Mouse (Mus musculus): ENCODE results near the gene Fam170b. TPM values are rescaled to one million over a fixed set of nuclear protein-coding genes. Genes with fewer than 3 reads are reported as not detected.

The Fam170b gene
- polyA plus RNA-seq, 1 experiment from 2014 or later = not detected

DNA sequence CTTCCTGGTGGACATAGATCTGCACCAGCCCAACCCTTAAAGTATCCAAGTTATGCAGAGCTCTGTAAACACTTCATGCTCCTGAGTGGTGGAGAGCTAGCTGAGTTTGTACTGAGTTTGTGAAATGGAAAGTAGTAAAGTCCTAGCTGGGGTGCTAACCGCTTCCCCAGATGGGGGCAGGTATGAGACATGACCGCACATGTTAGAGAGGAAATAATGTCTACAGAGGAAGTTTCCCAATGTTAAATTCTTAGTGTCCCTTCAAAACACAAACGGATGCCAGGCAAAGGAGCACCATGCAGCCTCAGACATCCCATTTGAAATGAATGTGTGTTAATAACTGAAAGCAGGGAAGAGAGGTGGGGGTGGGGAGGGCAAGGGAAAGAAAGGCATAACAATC is 9.9 kb upstream of the Fam170b start:
- no peak overlapping the region for H3K4me3 ChIP-seq (ENCODE audit: low read depth, low read length)
- no peak overlapping the region for H3K9ac ChIP-seq (ENCODE audit: low read length)
- H3K36me3 ChIP-seq (ENCODE audit: control insufficient read depth, insufficient read depth, low read length) = no peaks in the 10 kb centered on the region
- WGBS = 88% methylated on average over 3 of the region's 3 CpGs
- ATAC-seq (ENCODE audit: insufficient number of reproducible peaks, low FRiP score, low TSS enrichment, low read depth) (no peak), DNase-seq (ENCODE audit: low spot score) (no peak)
- peaks cover 18% of the 10 kb centered on the region for H3K4me1 ChIP-seq (ENCODE audit: control insufficient read depth, insufficient read depth, low read length)
- H3K27me3 ChIP-seq (ENCODE audit: control insufficient read depth, insufficient read depth, low read length) = no peaks in the 10 kb centered on the region
- no peak overlapping the region for H3K4me2 ChIP-seq (ENCODE audit: low read depth, severe bottlenecking)
- no peak overlapping the region for H3K27ac ChIP-seq (replicated peaks; ENCODE audit: low read depth, low read length)
- H3K9me3 ChIP-seq (ENCODE audit: control insufficient read depth, low read length) = no peaks in the 10 kb centered on the region

DNA sequence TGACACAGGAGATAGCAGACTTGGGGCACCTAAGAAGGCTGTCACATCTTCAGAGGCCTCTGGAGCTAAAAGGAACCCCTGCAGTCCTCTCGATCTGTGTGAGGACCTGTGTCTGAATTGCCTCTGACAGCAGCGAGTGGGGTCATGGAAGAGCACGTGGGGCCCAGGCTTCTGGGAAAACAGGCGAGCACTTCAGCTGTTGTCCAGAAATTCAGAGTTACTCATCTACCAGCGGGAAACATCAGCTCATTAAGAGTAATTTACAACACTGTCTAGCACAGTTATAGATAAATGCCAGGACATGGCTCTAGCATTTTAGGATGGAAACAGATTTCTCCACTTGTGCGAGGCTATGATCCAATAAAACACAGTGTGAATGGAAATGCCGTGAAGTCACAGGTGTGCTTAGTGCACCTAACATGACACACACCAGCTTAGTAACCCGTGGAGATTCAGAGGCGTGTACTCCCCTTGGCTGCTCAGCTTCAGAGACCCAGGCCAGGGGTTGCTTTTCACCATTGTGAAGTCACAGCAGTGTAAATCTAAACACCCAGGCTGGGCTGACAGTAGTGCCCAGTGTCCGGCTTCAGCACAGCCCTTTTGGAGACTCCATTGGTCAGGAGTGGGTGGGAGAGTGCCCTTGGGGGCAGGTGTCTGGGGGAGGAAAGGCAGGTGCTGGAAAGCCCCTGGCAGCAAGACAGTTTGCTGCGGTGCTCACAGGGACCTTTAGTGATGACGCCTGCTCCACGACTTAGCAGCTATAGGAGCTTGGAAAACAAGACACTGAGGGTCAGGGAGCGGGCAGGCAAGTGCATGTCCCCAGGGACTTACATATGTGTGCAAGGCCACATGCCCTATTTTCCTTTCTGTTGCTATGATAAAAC is 9.3 kb upstream of the Fam170b start:
- ATAC-seq (ENCODE audit: insufficient number of reproducible peaks, low FRiP score, low TSS enrichment, low read depth) (no peak), DNase-seq (ENCODE audit: low spot score) (no peak)

DNA sequence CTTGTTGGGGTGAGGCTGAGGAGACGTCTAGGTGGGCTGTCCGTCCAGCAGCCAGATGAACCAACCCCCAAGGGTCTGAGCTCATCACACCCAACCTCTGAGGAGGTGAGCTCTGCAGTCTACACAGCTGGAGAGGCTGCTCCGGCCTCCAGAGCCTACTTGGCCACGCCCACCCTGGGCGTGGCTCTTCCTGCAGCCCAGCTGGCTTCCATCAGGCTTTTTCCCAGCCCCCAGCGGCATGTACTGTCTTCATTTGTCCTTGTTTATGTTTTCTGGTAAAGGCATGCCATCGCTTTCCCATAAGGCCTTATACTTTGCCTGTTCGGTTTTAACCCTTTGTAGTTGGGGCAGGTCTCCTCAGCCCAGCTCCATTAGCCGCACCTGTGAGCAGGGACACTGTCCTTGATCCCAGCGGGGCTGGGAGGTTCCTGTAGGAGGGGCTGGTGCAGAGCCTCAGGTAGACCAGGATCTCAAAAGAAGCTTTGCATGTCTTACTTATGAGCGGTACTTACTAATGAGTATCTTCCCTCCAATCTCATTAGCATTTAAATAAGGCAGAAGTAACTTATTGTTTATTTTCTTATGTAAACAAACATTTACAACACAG is 8.2 kb upstream of the Fam170b start:
- no peak overlapping the region for H3K4me3 ChIP-seq (ENCODE audit: low read depth, low read length)
- H3K27ac ChIP-seq (replicated peaks; ENCODE audit: low read depth, low read length) = no peak overlapping the region

More for the DNA sequence above, 9.3 kb upstream of the Fam170b start:
- 49% methylated on average over 14 of the region's 14 CpGs for WGBS
- Histone ChIP-seq H3K4me3 (ENCODE audit: low read depth, low read length) (no peak overlapping the region), H3K27me3 (ENCODE audit: control insufficient read depth, insufficient read depth, low read length) (no peaks in the 10 kb centered on the region), H3K27ac (replicated peaks; ENCODE audit: low read depth, low read length) (no peak overlapping the region), H3K36me3 (ENCODE audit: control insufficient read depth, insufficient read depth, low read length) (no peaks in the 10 kb centered on the region), H3K9me3 (ENCODE audit: control insufficient read depth, low read length) (no peaks in the 10 kb centered on the region), H3K4me2 (ENCODE audit: low read depth, severe bottlenecking) (no peak overlapping the region), H3K4me1 (ENCODE audit: control insufficient read depth, insufficient read depth, low read length) (peaks cover 18% of the 10 kb centered on the region), H3K9ac (ENCODE audit: low read length) (no peak overlapping the region)

DNA sequence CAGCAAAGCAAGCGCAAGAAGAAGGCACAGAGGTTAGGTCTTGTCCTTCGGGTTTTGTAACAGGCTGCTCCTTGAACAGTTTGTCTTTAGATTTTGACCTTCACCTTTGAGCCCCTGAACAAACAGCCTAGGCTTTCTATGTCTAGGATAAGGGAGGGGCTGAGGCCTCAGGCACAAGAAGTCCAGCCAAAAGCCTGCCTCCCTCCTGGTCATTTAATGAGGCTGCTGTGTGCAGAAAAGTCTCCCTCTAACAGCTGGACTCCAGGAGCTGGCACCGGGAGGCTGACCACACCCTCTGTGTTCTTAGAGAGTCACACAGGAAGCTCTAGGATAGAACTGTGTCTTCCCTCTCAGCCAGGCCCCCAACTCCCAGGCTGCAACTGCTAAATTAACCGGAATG is 6.6 kb upstream of the Fam170b start:
- Histone ChIP-seq H3K4me1 (ENCODE audit: control insufficient read depth, insufficient read depth, low read length) (peaks cover 18% of the 10 kb centered on the region), H3K4me3 (ENCODE audit: low read depth, low read length) (no peak overlapping the region), H3K27ac (replicated peaks; ENCODE audit: low read depth, low read length) (no peak overlapping the region), H3K27me3 (ENCODE audit: control insufficient read depth, insufficient read depth, low read length) (no peaks in the 10 kb centered on the region), H3K9me3 (ENCODE audit: control insufficient read depth, low read length) (no peaks in the 10 kb centered on the region), H3K4me2 (ENCODE audit: low read depth, severe bottlenecking) (no peak overlapping the region), H3K9ac (ENCODE audit: low read length) (no peak overlapping the region), H3K36me3 (ENCODE audit: control insufficient read depth, insufficient read depth, low read length) (no peaks in the 10 kb centered on the region)
- ATAC-seq (ENCODE audit: insufficient number of reproducible peaks, low FRiP score, low TSS enrichment, low read depth) (no peak), DNase-seq (ENCODE audit: low spot score) (no peak)
- WGBS = 61% methylated on average over 4 of the region's 4 CpGs

More for the DNA sequence above, 8.2 kb upstream of the Fam170b start:
- Histone ChIP-seq H3K36me3 (ENCODE audit: control insufficient read depth, insufficient read depth, low read length) (no peaks in the 10 kb centered on the region), H3K9ac (ENCODE audit: low read length) (no peak overlapping the region), H3K4me1 (ENCODE audit: control insufficient read depth, insufficient read depth, low read length) (peaks cover 18% of the 10 kb centered on the region), H3K9me3 (ENCODE audit: control insufficient read depth, low read length) (no peaks in the 10 kb centered on the region), H3K27me3 (ENCODE audit: control insufficient read depth, insufficient read depth, low read length) (no peaks in the 10 kb centered on the region), H3K4me2 (ENCODE audit: low read depth, severe bottlenecking) (peak overlapping the region; percentile 27; the same call in 1 of the 2 replicates)
- WGBS = 3% methylated on average over 11 of the region's 11 CpGs
- DNase-seq (ENCODE audit: low spot score) (peak; percentile 76), ATAC-seq (ENCODE audit: insufficient number of reproducible peaks, low FRiP score, low TSS enrichment, low read depth) (peak; percentile 79)

DNA sequence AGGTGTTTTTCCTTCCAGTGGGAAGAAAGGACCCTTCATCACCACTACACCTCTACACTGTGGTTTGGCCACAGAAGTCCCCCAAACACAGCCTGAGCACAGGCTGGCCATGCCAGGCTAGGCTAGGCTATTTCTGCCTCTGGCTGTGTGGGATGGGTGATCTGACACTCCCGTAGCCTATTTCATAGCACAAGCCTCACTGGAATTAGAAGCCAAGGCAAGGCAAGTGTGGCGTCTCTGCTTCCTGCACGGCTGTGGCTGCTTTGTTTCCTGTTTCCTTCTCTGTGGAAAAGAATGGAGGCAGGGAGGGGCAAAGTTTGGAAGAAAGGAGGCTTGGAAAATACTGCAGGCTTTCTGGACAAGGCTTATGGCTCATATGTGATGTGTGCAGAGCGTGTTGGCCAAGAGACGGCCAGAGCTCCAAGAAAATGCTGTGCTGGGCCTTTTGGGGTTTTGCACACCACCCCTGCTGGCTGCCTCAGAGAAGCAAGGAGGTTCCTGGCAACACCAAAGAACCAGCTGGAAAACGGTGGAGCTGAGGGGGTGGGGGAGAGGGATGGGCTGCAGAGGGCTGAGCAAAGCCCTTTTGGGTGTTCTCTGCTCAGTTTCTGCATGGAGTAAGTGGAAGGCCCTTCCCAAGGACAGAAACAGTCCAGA is 5.6 kb upstream of the Fam170b start:
- peaks cover 18% of the 10 kb centered on the region for H3K4me1 ChIP-seq (ENCODE audit: control insufficient read depth, insufficient read depth, low read length)
- 60% methylated on average over 6 of the region's 6 CpGs for WGBS
- ATAC-seq (ENCODE audit: insufficient number of reproducible peaks, low FRiP score, low TSS enrichment, low read depth) (no peak), DNase-seq (ENCODE audit: low spot score) (no peak)
- H3K4me2 ChIP-seq (ENCODE audit: low read depth, severe bottlenecking) = no peak overlapping the region
- no peaks in the 10 kb centered on the region for H3K9me3 ChIP-seq (ENCODE audit: control insufficient read depth, low read length)
- H3K4me3 ChIP-seq (ENCODE audit: low read depth, low read length) = no peak overlapping the region
- no peak overlapping the region for H3K9ac ChIP-seq (ENCODE audit: low read length)
- no peaks in the 10 kb centered on the region for H3K27me3 ChIP-seq (ENCODE audit: control insufficient read depth, insufficient read depth, low read length)
- H3K36me3 ChIP-seq (ENCODE audit: control insufficient read depth, insufficient read depth, low read length) = no peaks in the 10 kb centered on the region
- no peak overlapping the region for H3K27ac ChIP-seq (replicated peaks; ENCODE audit: low read depth, low read length)

DNA sequence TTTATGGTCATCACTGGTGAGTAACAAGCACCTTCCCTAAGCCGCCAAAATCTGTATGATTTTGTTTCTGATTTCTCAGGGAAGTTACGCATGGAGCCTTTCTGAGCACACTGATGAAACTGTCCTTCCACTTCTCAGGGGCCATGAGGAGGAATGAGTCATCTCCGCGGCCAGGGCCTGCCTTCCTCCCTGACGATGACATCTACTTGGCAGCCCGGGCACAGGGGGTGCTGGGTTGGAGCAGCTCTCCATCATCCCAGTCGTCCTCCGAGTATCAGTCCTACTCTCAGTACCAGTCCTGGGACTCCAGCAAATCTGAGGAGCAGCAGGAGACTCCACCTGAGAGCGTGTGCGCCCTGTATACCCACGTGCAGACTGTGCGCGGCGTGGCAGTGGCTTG is 1.4 kb downstream of the Fam170b start:
- no peak overlapping the region for H3K4me3 ChIP-seq (ENCODE audit: low read depth, low read length)
- H3K36me3 ChIP-seq (ENCODE audit: control insufficient read depth, insufficient read depth, low read length) = no peaks in the 10 kb centered on the region
- 84% methylated on average over 14 of the region's 14 CpGs for WGBS
- H3K9ac ChIP-seq (ENCODE audit: low read length) = no peak overlapping the region
- no peak overlapping the region for H3K4me2 ChIP-seq (ENCODE audit: low read depth, severe bottlenecking)
- no peaks in the 10 kb centered on the region for H3K27me3 ChIP-seq (ENCODE audit: control insufficient read depth, insufficient read depth, low read length)
- H3K9me3 ChIP-seq (ENCODE audit: control insufficient read depth, low read length) = no peaks in the 10 kb centered on the region
- ATAC-seq (ENCODE audit: insufficient number of reproducible peaks, low FRiP score, low TSS enrichment, low read depth) (no peak), DNase-seq (ENCODE audit: low spot score) (no peak)
- H3K4me1 ChIP-seq (ENCODE audit: control insufficient read depth, insufficient read depth, low read length) = no peaks in the 10 kb centered on the region
- H3K27ac ChIP-seq (replicated peaks; ENCODE audit: low read depth, low read length) = no peak overlapping the region

DNA sequence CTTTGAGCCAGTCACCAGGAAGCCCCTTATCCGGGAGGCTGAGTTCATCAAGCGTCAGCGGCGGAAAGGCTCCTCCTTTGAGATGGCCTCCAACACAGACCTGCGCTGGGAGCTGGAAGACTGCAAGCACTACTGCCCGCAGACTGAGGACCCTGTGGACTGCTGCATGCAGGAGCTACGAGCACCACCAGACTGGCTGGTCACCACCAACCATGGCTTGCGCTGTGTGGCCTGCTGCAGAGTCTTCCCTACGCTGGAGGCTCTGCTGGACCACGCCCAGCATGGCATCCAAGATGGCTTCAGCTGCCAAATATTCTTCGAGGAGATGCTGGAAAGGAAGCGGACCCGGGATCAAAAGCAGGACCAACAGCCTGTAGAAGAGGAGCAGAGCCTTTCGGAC is 1.8 kb downstream of the Fam170b start:
- ATAC-seq (ENCODE audit: insufficient number of reproducible peaks, low FRiP score, low TSS enrichment, low read depth) (no peak), DNase-seq (ENCODE audit: low spot score) (no peak)
- Histone ChIP-seq H3K4me2 (ENCODE audit: low read depth, severe bottlenecking) (no peak overlapping the region), H3K4me3 (ENCODE audit: low read depth, low read length) (no peak overlapping the region), H3K36me3 (ENCODE audit: control insufficient read depth, insufficient read depth, low read length) (no peaks in the 10 kb centered on the region), H3K9me3 (ENCODE audit: control insufficient read depth, low read length) (no peaks in the 10 kb centered on the region), H3K9ac (ENCODE audit: low read length) (no peak overlapping the region), H3K27ac (replicated peaks; ENCODE audit: low read depth, low read length) (no peak overlapping the region), H3K27me3 (ENCODE audit: control insufficient read depth, insufficient read depth, low read length) (no peaks in the 10 kb centered on the region), H3K4me1 (ENCODE audit: control insufficient read depth, insufficient read depth, low read length) (no peaks in the 10 kb centered on the region)
- WGBS = 88% methylated on average over 14 of the region's 14 CpGs

DNA sequence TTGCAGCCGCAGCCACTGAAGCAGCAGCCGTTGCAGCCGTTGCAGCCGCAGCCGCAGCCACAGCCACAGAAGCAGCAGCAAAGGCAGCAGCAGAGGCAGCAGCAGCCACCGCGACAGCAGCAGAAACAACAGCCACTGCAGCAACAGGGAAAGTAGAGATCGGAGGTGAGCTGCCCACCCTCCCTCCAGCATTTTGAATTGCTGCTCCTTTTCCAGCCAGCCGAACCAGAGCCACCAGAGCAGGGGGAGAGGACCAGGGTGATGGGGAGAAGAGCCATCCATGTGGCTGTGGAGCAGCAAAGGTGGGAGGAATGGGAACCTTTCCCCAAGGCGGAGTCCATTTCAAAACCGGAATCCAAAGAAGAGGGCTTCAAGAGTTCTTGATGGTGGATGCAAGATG is 2.4 kb downstream of the Fam170b start:
- Histone ChIP-seq H3K4me1 (ENCODE audit: control insufficient read depth, insufficient read depth, low read length) (no peaks in the 10 kb centered on the region), H3K4me3 (ENCODE audit: low read depth, low read length) (no peak overlapping the region), H3K27me3 (ENCODE audit: control insufficient read depth, insufficient read depth, low read length) (no peaks in the 10 kb centered on the region), H3K27ac (replicated peaks; ENCODE audit: low read depth, low read length) (no peak overlapping the region), H3K4me2 (ENCODE audit: low read depth, severe bottlenecking) (no peak overlapping the region), H3K9me3 (ENCODE audit: control insufficient read depth, low read length) (no peaks in the 10 kb centered on the region), H3K9ac (ENCODE audit: low read length) (no peak overlapping the region), H3K36me3 (ENCODE audit: control insufficient read depth, insufficient read depth, low read length) (no peaks in the 10 kb centered on the region)
- DNase-seq (ENCODE audit: low spot score) = no peak
- whole genome bisulfite sequencing = 92% methylated on average over 11 of the region's 11 CpGs
- no peak for ATAC-seq (ENCODE audit: insufficient number of reproducible peaks, low FRiP score, low TSS enrichment, low read depth)

All from limb, embryonic 11.5 days (tissue).